Mouse (Mus musculus) hindbrain, embryonic 11.5 days (tissue): ENCODE data around the gene Nkx6-2. TPM values are rescaled to one million over a fixed set of nuclear protein-coding genes. Genes with fewer than 3 reads are reported as not detected.

Experiments
- ATAC-seq: fragments of 200-750 bp; cut with Nextera tagmentation; 2 replicates; pipeline ENCODE4 v1.8.0; 2017; ENCODE audit warnings: mild to moderate bottlenecking, moderate TSS enrichment, moderate library complexity; ENCODE audit not compliant: low FRiP score
- DNase-seq: peaks from one replicate; pipeline ENCODE4 v3.0.0-alpha.2; 2015; ENCODE audit warnings: low spot score
- H3K27ac ChIP-seq: fragments of 300-500 bp; sonication (generic); 2 replicates; pipeline ENCODE4 v1.5.1; 2014; ENCODE audit warnings: mild to moderate bottlenecking, low read depth, low read length
- H3K27me3 ChIP-seq: fragments of 300-500 bp; sonication (generic); 2 replicates; pipeline ENCODE4 v1.6.1; 2014; ENCODE audit warnings: mild to moderate bottlenecking, low read length, moderate library complexity, mixed read lengths; ENCODE audit not compliant: control insufficient read depth, insufficient read depth
- H3K36me3 ChIP-seq: fragments of 300-500 bp; sonication (generic); 2 replicates; pipeline ENCODE4 v1.6.1; 2014; ENCODE audit warnings: mild to moderate bottlenecking, low read length, moderate library complexity, mixed read lengths; ENCODE audit not compliant: control insufficient read depth, insufficient read depth
- H3K4me1 ChIP-seq: fragments of 300-500 bp; sonication (generic); replicated peaks from 2 replicates; pipeline ENCODE4 v1.6.1; 2014; ENCODE audit warnings: low read length, mixed read lengths; ENCODE audit not compliant: control insufficient read depth, insufficient read depth
- H3K4me2 ChIP-seq: fragments of 300-500 bp; sonication (generic); replicated peaks from 2 replicates; pipeline ENCODE4 v1.6.1; 2014; ENCODE audit warnings: mild to moderate bottlenecking, low read depth, low read length
- H3K4me3 ChIP-seq: fragments of 300-500 bp; sonication (generic); 2 replicates; pipeline ENCODE4 v1.5.1; 2014; ENCODE audit warnings: low read depth, low read length
- H3K9ac ChIP-seq: fragments of 300-500 bp; sonication (generic); 2 replicates; pipeline ENCODE4 v1.6.1; 2014; ENCODE audit warnings: low read depth, low read length
- H3K9me3 ChIP-seq: fragments of 300-500 bp; sonication (generic); 2 replicates; pipeline ENCODE4 v1.6.1; 2016; ENCODE audit warnings: low read length; ENCODE audit not compliant: control insufficient read depth
- WGBS: fragments of 180-500 bp; shearing (Covaris S2); extraction: QIAGEN DNeasy Blood & Tissue Kit; methylation state at CpG from one replicate; pipeline ENCODE4 v1.1.7; 2014; 5-methylcytosine and 5-hydroxymethylcytosine counted together
- polyA plus RNA-seq: library from polyadenylated mRNA; unstranded; fragments of >200 nt; fragmentation: Nextera tagmentation; extraction: Ambion mirVana; gene quantifications from 2 replicates; pipeline ENCODE4 v1.2.1, GENCODE M21; 2014

Nkx6-2 gene
- polyA plus RNA-seq, result 21.1 and 21.5 TPM in 2 replicates

GRCm38 (mm10) chr7:139582595-139582994 is at the start of gene Nkx6-2:
Gene Nkx6-2, minus strand, starts transcription at chr7:139582797.
- Histone ChIP-seq H3K27me3 (peaks cover 99% of the 10 kb centered on the region), H3K9me3 (no peaks in the 10 kb centered on the region), H3K4me2 (peak within 1 kb of the TSS; percentile 74), H3K4me3 (peak within 1 kb of the TSS; percentile 47), H3K9ac (peak within 1 kb of the TSS; percentile 54), H3K27ac (peak within 1 kb of the TSS; percentile 74), H3K4me1 (peaks cover 9% of the 10 kb centered on the region; the same call in 1 of the 2 replicates), H3K36me3 (no peaks in the 10 kb centered on the region)
- under 1% methylated on average over 40 of the region's 56 CpGs for WGBS
- DNase-seq (peak; percentile 89), ATAC-seq (peak; percentile 76)

- DNase-seq, result no peak
- Histone ChIP-seq H3K36me3 (no peaks in the 10 kb centered on the region), H3K27ac (no peak overlapping the region), H3K4me3 (no peak overlapping the region), H3K9ac (no peak overlapping the region), H3K9me3 (no peaks in the 10 kb centered on the region), H3K4me2 (no peak overlapping the region), H3K4me1 (no peaks in the 10 kb centered on the region), H3K27me3 (no peaks in the 10 kb centered on the region)
- 93% methylated on average over 9 of the region's 9 CpGs for WGBS
- no peak for ATAC-seq
Observed at GRCm38 (mm10) chr7:139625156-139625555, 42.6 kb upstream of the Nkx6-2 start.

GRCm38 (mm10) chr7:139622568-139622967 is 40.0 kb upstream of the Nkx6-2 start:
- H3K4me1 ChIP-seq, result no peaks in the 10 kb centered on the region
- 92% methylated on average over 13 of the region's 13 CpGs for WGBS
- H3K4me3 ChIP-seq, result no peak overlapping the region
- no peaks in the 10 kb centered on the region for H3K9me3 ChIP-seq
- no peak overlapping the region for H3K4me2 ChIP-seq
- H3K36me3 ChIP-seq, result no peaks in the 10 kb centered on the region
- no peak overlapping the region for H3K27ac ChIP-seq
- no peak for ATAC-seq
- no peak overlapping the region for H3K9ac ChIP-seq
- no peaks in the 10 kb centered on the region for H3K27me3 ChIP-seq
- DNase-seq, result no peak

- Histone ChIP-seq H3K36me3 (no peaks in the 10 kb centered on the region), H3K9me3 (no peaks in the 10 kb centered on the region), H3K27ac (no peak overlapping the region), H3K4me2 (no peak overlapping the region), H3K9ac (no peak overlapping the region), H3K4me3 (no peak overlapping the region), H3K27me3 (0 out of 2 replicates have a peak, but pooled peaks cover 3% of the 10 kb centered on the region), H3K4me1 (no peaks in the 10 kb centered on the region)
- 54% methylated on average over 12 of the region's 12 CpGs for WGBS
- DNase-seq (peak; percentile 87), ATAC-seq (peak; percentile 56; the same call in 1 of the 2 replicates)
Observed at GRCm38 (mm10) chr7:139615767-139616766, 33.5 kb upstream of the Nkx6-2 start.

- no peak overlapping the region for H3K4me3 ChIP-seq
- H3K4me2 ChIP-seq, result no peak overlapping the region
- no peak overlapping the region for H3K9ac ChIP-seq
- 0 out of 2 replicates have a peak, but pooled peaks cover 3% of the 10 kb centered on the region for H3K27me3 ChIP-seq
- no peaks in the 10 kb centered on the region for H3K4me1 ChIP-seq
- H3K9me3 ChIP-seq, result no peaks in the 10 kb centered on the region
- no peaks in the 10 kb centered on the region for H3K36me3 ChIP-seq
- H3K27ac ChIP-seq, result no peak overlapping the region
- ATAC-seq, result no peak
- WGBS, result 68% methylated on average over 2 of the region's 2 CpGs
- DNase-seq, result no peak
Observed at GRCm38 (mm10) chr7:139610328-139610727, 27.7 kb upstream of the Nkx6-2 start.

- H3K27me3 ChIP-seq, result peaks cover under 1% of the 10 kb centered on the region; the same call in 1 of the 2 replicates
- 65% methylated on average over 6 of the region's 6 CpGs for WGBS
Observed at GRCm38 (mm10) chr7:139595862-139596261, 13.3 kb upstream of the Nkx6-2 start.

GRCm38 (mm10) chr7:139595311-139595710 is 12.7 kb upstream of the Nkx6-2 start:
- no peak overlapping the region for H3K4me3 ChIP-seq
- 72% methylated on average over 6 of the region's 6 CpGs for WGBS
- H3K4me2 ChIP-seq, result no peak overlapping the region
- H3K9ac ChIP-seq, result no peak overlapping the region
- DNase-seq, result no peak
- H3K27me3 ChIP-seq, result 0 out of 2 replicates have a peak, but pooled peaks cover under 1% of the 10 kb centered on the region
- no peaks in the 10 kb centered on the region for H3K9me3 ChIP-seq
- H3K27ac ChIP-seq, result no peak overlapping the region
- H3K4me1 ChIP-seq, result no peaks in the 10 kb centered on the region
- no peak for ATAC-seq
- H3K36me3 ChIP-seq, result no peaks in the 10 kb centered on the region

More at GRCm38 (mm10) chr7:139595862-139596261, 13.3 kb upstream of the Nkx6-2 start:
- Histone ChIP-seq H3K36me3 (no peaks in the 10 kb centered on the region), H3K9me3 (no peaks in the 10 kb centered on the region), H3K4me2 (no peak overlapping the region), H3K4me3 (no peak overlapping the region), H3K27ac (no peak overlapping the region), H3K9ac (no peak overlapping the region), H3K4me1 (no peaks in the 10 kb centered on the region)
- ATAC-seq (no peak), DNase-seq (no peak)

GRCm38 (mm10) chr7:139591311-139591710 is 8.7 kb upstream of the Nkx6-2 start:
- DNase-seq (no peak), ATAC-seq (no peak)
- no peaks in the 10 kb centered on the region for H3K9me3 ChIP-seq
- H3K36me3 ChIP-seq, result no peaks in the 10 kb centered on the region
- peaks cover 28% of the 10 kb centered on the region for H3K27me3 ChIP-seq
- H3K4me3 ChIP-seq, result no peak overlapping the region
- H3K9ac ChIP-seq, result no peak overlapping the region
- H3K4me2 ChIP-seq, result no peak overlapping the region
- 89% methylated on average over 5 of the region's 5 CpGs for WGBS
- 0 out of 2 replicates have a peak, but pooled peaks cover 2% of the 10 kb centered on the region for H3K4me1 ChIP-seq
- no peak overlapping the region for H3K27ac ChIP-seq
